Mouse (Mus musculus) megakaryocyte, embryonic 14.5 days (primary cell): ENCODE data around the gene Socs2.

Experiments used
- FLI1 ChIP-seq: IDR thresholded peaks from 2 replicates; pipeline ENCODE4 v1.6.1; 2012; ENCODE audit warnings: low read length, inconsistent platforms, mixed read lengths
- GATA1 ChIP-seq: IDR thresholded peaks from 3 replicates; pipeline ENCODE4 v1.6.1; 2012; ENCODE audit warnings: mixed read lengths, low read length, inconsistent platforms, borderline replicate concordance

GRCm38 (mm10) chr10:95373340-95373739 is 43.6 kb downstream of the Socs2 start:
- no peak for TF ChIP-seq GATA1
- no peak for TF ChIP-seq FLI1
